Mouse (Mus musculus): ENCODE measurements around the gene Dcdc2b. TPM values are rescaled to one million over a fixed set of nuclear protein-coding genes. Genes with fewer than 3 reads are reported as not detected.

The Dcdc2b gene
- polyA plus RNA-seq, 1 experiment from 2014 or later, result 0.75 TPM

DNA sequence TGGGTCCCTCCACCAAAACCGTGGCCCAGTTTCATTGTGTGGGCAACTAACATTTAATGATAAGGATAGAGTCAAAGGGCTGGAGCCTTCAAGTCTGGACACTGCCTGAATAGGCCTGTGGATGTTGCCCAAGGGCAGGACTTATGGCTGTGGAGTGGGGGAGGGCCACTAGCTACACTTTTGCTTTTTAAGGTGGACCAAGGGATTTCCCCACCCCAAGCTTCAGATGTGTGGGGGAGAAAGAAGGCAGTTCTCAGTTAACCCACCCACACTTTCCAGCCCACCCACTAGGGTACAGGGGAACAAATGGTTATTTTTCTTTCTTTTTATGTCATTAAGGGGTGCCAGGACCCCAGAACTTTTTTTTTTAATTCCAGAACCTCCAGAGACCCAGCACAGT lies 29.7 kb downstream of the Dcdc2b start:
- 0 out of 2 replicates have a peak, but pooled peaks cover 3% of the 10 kb centered on the region for H3K4me1 ChIP-seq (replicated peaks; ENCODE audit: control insufficient read depth, insufficient read depth)
- no peaks in the 10 kb centered on the region for H3K27me3 ChIP-seq (ENCODE audit: control insufficient read depth, insufficient read depth, low read length)
- ATAC-seq (ENCODE audit: low FRiP score, low TSS enrichment) (no peak), DNase-seq (ENCODE audit: low spot score) (no peak)
- H3K9me3 ChIP-seq (ENCODE audit: control insufficient read depth, low read length), result no peaks in the 10 kb centered on the region
- no peak for TF ChIP-seq CTCF (IDR thresholded peaks at IDR 0.05; ENCODE audit: low read depth)
- no peak for TF ChIP-seq EP300 (optimal IDR thresholded peaks at IDR 0.05)
- H3K4me2 ChIP-seq (replicated peaks; ENCODE audit: low read depth), result peak overlapping the region; percentile 69
- no peaks in the 10 kb centered on the region for H3K36me3 ChIP-seq (ENCODE audit: control insufficient read depth, insufficient read depth, low read length)
- peak overlapping the region; percentile 43 for H3K4me3 ChIP-seq (ENCODE audit: low read depth, low read length)
- peak overlapping the region; percentile 78 for H3K27ac ChIP-seq (replicated peaks)
- H3K9ac ChIP-seq (ENCODE audit: low read length), result peak overlapping the region; percentile 63
- 66% methylated on average over 1 of the region's 1 CpGs for WGBS

DNA sequence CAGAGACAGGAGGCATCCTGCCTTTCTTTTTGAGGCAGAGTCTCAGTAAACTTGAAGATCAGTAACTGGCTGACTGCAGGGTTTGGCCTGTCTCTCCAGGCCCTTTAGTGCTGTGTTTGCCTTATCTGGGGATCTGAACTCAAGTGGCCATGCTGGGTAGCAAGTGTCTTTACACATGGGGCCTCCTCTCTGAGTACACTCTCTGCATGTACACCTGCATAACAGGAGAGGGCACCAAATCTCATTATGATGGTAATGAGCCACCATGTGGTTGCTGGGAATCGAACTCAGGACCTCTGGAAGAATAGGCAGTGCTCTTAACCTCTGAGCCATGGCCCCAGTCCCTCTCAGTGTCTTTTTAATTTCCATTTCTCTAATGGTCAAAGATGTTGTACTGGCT lies 31.8 kb downstream of the Dcdc2b start:
- no peak for ATAC-seq (ENCODE audit: low FRiP score, low TSS enrichment)
- Histone ChIP-seq H3K4me2 (replicated peaks; ENCODE audit: low read depth) (no peak overlapping the region), H3K9me3 (ENCODE audit: control insufficient read depth, low read length) (no peaks in the 10 kb centered on the region), H3K27ac (replicated peaks) (no peak overlapping the region), H3K4me1 (replicated peaks; ENCODE audit: control insufficient read depth, insufficient read depth) (0 out of 2 replicates have a peak, but pooled peaks cover 3% of the 10 kb centered on the region), H3K4me3 (ENCODE audit: low read depth, low read length) (no peak overlapping the region), H3K9ac (ENCODE audit: low read length) (no peak overlapping the region), H3K36me3 (ENCODE audit: control insufficient read depth, insufficient read depth, low read length) (no peaks in the 10 kb centered on the region), H3K27me3 (ENCODE audit: control insufficient read depth, insufficient read depth, low read length) (no peaks in the 10 kb centered on the region)
- 90% methylated on average over 1 of the region's 1 CpGs for WGBS
- TF ChIP-seq CTCF (IDR thresholded peaks at IDR 0.05; ENCODE audit: low read depth), result 0 out of 2 replicates have a peak, but pooled peaks have one; percentile 13
- no peak for TF ChIP-seq EP300 (optimal IDR thresholded peaks at IDR 0.05)
- no peak for DNase-seq (ENCODE audit: low spot score)

DNA sequence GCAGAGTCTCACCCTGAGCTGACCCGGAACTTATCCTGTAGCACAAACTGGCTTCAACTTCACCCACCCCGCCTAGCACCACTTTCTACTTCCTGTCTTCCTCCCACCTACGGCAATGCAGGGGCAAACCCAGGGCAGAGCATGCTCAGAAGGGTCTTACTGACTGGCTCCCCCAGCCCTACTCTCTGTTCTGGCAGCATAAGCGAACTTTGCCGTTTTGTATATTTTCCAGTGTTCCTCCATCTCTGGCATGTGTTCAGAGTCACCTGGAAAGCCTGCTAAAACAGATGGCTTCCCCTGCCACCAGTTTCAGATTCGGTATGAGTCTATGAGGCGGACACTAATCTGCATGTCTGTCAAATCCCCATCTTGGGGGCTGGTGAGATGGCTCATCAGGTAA lies 33.7 kb downstream of the Dcdc2b start:
- no peaks in the 10 kb centered on the region for H3K36me3 ChIP-seq (ENCODE audit: control insufficient read depth, insufficient read depth, low read length)
- TF ChIP-seq CTCF (IDR thresholded peaks at IDR 0.05; ENCODE audit: low read depth), result no peak
- no peak for TF ChIP-seq EP300 (optimal IDR thresholded peaks at IDR 0.05)
- no peak for DNase-seq (ENCODE audit: low spot score)
- no peaks in the 10 kb centered on the region for H3K27me3 ChIP-seq (ENCODE audit: control insufficient read depth, insufficient read depth, low read length)
- 0 out of 2 replicates have a peak, but pooled peaks cover 3% of the 10 kb centered on the region for H3K4me1 ChIP-seq (replicated peaks; ENCODE audit: control insufficient read depth, insufficient read depth)
- no peak overlapping the region for H3K4me3 ChIP-seq (ENCODE audit: low read depth, low read length)
- no peak for ATAC-seq (ENCODE audit: low FRiP score, low TSS enrichment)
- no peaks in the 10 kb centered on the region for H3K9me3 ChIP-seq (ENCODE audit: control insufficient read depth, low read length)
- H3K4me2 ChIP-seq (replicated peaks; ENCODE audit: low read depth), result no peak overlapping the region
- no peak overlapping the region for H3K27ac ChIP-seq (replicated peaks)
- 55% methylated on average over 7 of the region's 7 CpGs for WGBS
- H3K9ac ChIP-seq (ENCODE audit: low read length), result no peak overlapping the region

- Histone ChIP-seq H3K4me2 (replicated peaks; ENCODE audit: low read depth) (no peak within 1 kb of the TSS), H3K4me1 (replicated peaks; ENCODE audit: control insufficient read depth, insufficient read depth) (no peaks in the 10 kb centered on the region), H3K4me3 (ENCODE audit: low read depth, low read length) (no peak within 1 kb of the TSS), H3K36me3 (ENCODE audit: control insufficient read depth, insufficient read depth, low read length) (no peaks in the 10 kb centered on the region), H3K9ac (ENCODE audit: low read length) (no peak within 1 kb of the TSS), H3K9me3 (ENCODE audit: control insufficient read depth, low read length) (no peaks in the 10 kb centered on the region), H3K27ac (replicated peaks) (no peak within 1 kb of the TSS), H3K27me3 (ENCODE audit: control insufficient read depth, insufficient read depth, low read length) (no peaks in the 10 kb centered on the region)
- ATAC-seq (ENCODE audit: low FRiP score, low TSS enrichment) (no peak), DNase-seq (ENCODE audit: low spot score) (no peak)
- WGBS, result 79% methylated on average over 5 of the region's 5 CpGs
- TF ChIP-seq CTCF (IDR thresholded peaks at IDR 0.05; ENCODE audit: low read depth) (no peak), EP300 (optimal IDR thresholded peaks at IDR 0.05) (no peak)
Measured at GRCm38 (mm10) chr4:129578466-129578865, 35.6 kb downstream of the Dcdc2b start, which contains the start of gene Fam167b. Fam167b (minus strand) TSS chr4:129578549.

- no peaks in the 10 kb centered on the region for H3K9me3 ChIP-seq (ENCODE audit: control insufficient read depth, low read length)
- no peak overlapping the region for H3K9ac ChIP-seq (ENCODE audit: low read length)
- H3K27ac ChIP-seq (replicated peaks), result no peak overlapping the region
- TF ChIP-seq CTCF (IDR thresholded peaks at IDR 0.05; ENCODE audit: low read depth), result no peak
- no peak for TF ChIP-seq EP300 (optimal IDR thresholded peaks at IDR 0.05)
- H3K27me3 ChIP-seq (ENCODE audit: control insufficient read depth, insufficient read depth, low read length), result no peaks in the 10 kb centered on the region
- 80% methylated on average over 7 of the region's 7 CpGs for WGBS
- no peaks in the 10 kb centered on the region for H3K4me1 ChIP-seq (replicated peaks; ENCODE audit: control insufficient read depth, insufficient read depth)
- H3K4me3 ChIP-seq (ENCODE audit: low read depth, low read length), result no peak overlapping the region
- H3K4me2 ChIP-seq (replicated peaks; ENCODE audit: low read depth), result no peak overlapping the region
- H3K36me3 ChIP-seq (ENCODE audit: control insufficient read depth, insufficient read depth, low read length), result no peaks in the 10 kb centered on the region
- no peak for ATAC-seq (ENCODE audit: low FRiP score, low TSS enrichment)
- DNase-seq (ENCODE audit: low spot score), result no peak
Measured at GRCm38 (mm10) chr4:129577688-129578087, 36.4 kb downstream of the Dcdc2b start.

- no peak overlapping the region for H3K4me3 ChIP-seq (ENCODE audit: low read depth, low read length)
- no peaks in the 10 kb centered on the region for H3K27me3 ChIP-seq (ENCODE audit: control insufficient read depth, insufficient read depth, low read length)
- no peaks in the 10 kb centered on the region for H3K4me1 ChIP-seq (replicated peaks; ENCODE audit: control insufficient read depth, insufficient read depth)
- 36% methylated on average over 21 of the region's 21 CpGs for WGBS
- peak; percentile 77 for DNase-seq (ENCODE audit: low spot score)
- peak; percentile 59 for ATAC-seq (ENCODE audit: low FRiP score, low TSS enrichment)
- no peak overlapping the region for H3K4me2 ChIP-seq (replicated peaks; ENCODE audit: low read depth)
- H3K27ac ChIP-seq (replicated peaks), result no peak overlapping the region
- peak overlapping the region; percentile 23; the same call in 1 of the 2 replicates for H3K9ac ChIP-seq (ENCODE audit: low read length)
- TF ChIP-seq CTCF (IDR thresholded peaks at IDR 0.05; ENCODE audit: low read depth) (peak; percentile 74), EP300 (optimal IDR thresholded peaks at IDR 0.05) (no peak)
- H3K36me3 ChIP-seq (ENCODE audit: control insufficient read depth, insufficient read depth, low read length), result no peaks in the 10 kb centered on the region
- H3K9me3 ChIP-seq (ENCODE audit: control insufficient read depth, low read length), result no peaks in the 10 kb centered on the region
Measured at GRCm38 (mm10) chr4:129576863-129577491, 37.1 kb downstream of the Dcdc2b start.

Measured in stomach, postnatal 0 days (tissue).